Mouse (Mus musculus): Measurements from ENCODE around the gene Majin.
A peak's percentile ranks its signal among the peaks of the same experiment; 100 is the strongest.

The Majin gene

DNA sequence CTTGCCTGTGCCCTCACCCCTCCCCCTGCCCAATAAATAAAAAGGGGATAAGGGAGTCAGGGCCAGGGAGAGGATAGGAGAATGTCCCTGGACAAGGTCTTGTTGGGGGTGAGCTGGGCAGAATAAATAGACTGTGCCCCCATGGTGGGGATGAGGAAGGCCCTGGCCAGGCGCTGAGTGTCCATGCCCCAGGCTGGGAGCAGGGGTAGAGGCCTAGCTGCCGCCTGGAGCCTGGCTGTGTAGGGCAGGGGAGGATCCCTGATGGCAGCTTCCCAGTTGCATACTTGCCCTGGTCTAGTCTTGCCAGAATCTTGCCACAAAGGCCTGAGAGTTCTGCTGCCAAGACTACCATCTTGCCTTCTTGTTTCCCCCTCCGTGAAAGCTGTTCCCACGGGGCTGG, 43.7 kb downstream of the Majin start:
- DNase-seq (ENCODE audit: low spot score), result no peak

DNA sequence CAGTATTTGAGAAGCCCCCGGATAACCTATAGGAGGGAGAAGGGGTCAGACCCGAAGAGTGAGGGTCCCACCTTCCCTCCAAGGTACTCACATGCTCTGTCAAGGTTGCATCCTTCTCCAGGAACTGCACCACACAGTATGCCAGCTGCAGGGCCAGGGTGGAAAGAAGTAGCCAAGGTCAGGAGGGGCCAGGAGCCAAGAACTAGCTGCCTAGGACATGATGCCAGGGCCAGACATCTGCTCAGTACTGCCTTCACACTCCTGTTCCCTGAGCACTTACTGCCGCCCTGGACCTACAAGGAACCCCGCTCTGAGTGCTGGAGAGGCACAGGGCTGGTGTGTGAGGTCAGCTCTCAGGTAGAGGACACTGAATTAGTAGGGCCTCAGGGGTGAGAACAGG, 46.2 kb downstream of the Majin start:
- DNase-seq (ENCODE audit: low spot score), result peak; percentile 79

DNA sequence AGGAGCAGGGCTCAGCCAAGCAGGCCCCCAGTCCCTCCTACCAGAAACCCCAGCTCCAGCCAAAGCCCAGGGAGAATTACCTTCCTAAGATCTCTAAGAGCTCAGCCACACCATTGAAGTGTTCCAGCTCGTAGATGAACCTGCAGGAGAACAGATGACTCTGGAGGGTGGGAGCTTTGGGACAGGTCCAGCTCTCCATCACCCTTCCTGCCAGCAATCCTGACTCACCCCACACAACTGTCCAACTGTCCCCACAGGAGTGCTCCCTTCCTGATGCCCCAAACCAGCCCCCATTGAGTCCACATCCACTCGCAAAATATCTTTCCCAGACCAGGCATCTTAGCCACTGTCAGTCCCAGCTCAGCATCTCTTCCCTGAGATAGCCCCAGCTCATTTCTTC, 46.8 kb downstream of the Majin start:
- DNase-seq (ENCODE audit: low spot score), result no peak

DNA sequence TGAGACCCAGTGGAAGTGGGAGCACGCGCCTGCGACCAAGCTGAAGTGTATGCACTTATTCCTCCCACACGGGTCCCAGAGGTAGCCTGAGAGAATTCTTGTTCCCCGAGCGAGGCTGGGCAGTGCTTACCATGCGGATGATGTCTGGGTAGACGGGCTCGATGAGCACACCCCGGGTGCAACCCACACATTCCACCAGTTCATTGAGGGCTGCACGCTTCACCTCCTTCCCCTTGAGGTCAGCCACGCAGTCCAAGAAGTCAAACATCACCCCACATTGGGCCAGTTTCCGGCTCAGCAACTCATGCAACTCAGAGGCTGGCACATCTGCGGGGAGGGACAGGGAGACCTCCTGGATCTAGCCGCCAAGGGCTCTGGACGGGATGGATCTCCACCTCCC, 49.5 kb downstream of the Majin start:
- no peak for DNase-seq (ENCODE audit: low spot score)

DNA sequence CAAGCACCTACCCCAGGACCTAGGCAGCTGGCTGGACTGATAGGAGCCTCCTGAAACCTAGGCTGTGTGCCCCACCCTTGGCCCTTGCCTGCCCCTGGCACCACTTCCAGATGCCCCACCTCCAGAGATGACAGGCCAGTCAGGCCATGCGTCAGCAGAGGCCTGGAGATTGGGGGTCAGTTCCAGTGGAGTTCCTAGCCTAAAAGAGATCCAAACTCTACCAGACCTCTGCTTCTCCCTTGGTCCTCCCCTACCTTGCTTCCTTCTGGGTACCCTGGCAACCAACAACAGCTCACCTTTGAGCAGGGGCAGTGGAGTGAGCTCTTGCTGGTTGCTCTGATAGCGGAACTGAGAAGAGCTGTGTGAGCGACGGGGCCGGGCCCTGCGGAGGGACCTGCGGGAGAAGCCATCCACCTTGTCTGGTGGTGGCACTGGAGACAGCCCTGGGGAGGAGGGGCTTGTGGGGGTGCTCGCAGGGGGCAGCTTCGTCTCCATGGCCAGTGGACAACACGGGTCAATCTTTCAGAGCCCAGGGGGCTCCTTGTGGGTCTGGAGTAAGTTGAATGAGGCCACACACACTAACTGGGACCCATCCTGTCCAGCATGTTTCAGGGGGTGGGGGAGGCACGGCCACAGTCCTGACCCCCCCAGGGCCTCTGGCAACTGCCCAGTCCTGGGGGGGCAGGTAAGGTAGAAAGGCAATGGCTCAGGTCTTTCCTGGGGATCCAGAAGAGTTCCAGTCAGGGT, 50.3 kb downstream of the Majin start:
- no peak for DNase-seq (ENCODE audit: low spot score)

DNA sequence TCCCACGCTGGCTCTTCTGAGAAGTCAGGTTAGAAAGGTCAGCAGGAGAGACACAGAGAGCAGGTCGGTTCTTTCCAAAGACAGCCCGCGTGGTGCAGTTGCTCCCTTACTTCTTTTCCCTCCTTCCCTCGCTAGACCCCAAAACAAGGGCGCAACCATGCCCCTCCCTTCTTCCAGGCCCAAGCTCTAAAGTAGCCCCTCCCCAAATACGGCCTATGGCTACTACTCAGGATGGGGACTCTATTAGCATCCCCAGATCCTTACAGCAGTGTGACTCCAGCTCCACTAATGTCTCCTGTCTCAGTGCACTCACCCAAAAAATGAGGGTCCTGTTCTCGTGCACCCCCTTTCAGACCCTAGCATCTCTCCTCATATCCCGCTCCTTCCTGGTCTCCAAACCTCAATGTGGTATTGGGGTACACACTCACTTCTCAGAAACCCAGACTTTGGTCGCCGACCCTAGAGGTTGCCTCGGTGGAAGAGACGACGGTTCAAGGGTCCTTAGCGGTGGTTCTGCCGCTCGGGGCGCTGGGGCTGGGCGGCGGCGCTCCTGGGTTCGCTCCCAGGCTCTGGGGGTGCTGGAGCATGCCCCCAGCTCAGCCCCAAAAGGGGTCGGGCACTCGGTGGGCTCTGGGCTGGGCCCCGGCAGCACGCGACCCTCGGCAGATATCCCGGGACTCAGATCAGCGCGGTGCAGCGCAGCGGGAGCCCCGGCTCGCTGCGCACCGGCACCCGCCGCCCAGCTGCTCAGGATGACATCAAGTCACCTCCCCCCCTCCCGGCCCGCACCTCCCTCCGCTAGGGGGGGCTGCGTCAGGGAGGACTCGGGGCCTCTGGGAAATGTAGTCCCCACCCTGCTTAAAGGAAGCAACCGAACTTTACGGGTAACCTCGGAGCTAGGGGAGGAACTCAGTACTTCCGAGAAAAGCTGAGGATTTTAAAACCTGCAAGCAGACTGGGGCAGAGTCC, 51.2 kb downstream of the Majin start, which contains the start of gene Ppp2r5b:
Ppp2r5b (minus strand) TSS at position 789 of the 969 bp plus-strand sequence.
- peak; percentile 93 for DNase-seq (ENCODE audit: low spot score)

DNA sequence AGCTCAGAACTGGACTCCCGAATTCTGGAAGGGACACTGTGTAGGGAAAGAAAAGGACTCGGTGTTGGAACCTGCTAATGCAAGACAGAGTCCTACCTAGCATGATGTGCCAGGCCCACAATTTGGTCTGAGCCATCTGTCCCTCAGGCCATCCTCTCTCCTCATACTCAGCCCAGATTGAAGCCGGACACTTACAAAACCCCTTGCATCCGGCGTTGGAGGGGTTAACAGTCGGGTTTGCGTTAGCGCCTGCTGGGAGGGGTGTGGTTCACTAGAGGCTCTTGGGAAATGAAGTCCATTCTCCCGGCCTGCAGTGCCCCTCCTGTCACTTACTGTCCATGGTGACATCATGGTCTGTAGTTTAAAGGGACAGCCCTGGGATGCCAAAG, 51.9 kb downstream of the Majin start:
- peak; percentile 86 for DNase-seq (ENCODE audit: low spot score)

DNA sequence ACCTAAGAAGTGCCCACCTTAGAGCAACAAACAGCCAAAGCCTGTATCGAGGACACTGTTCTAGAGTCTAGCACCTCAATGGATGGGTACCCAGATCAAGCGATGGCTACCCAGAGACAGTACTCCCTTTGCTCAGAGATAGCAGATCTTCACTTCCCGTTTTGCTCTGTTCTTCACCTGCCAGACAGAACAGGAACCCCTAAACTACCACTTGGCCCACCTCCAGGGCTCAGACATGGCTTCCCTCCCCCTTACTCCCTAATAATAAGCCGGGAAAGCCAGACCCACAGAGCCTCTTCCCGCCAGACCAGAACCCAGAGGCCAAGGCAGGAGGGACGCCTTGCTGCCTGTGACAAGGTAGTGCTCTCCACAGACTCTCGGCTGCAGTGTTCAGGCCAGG, 52.7 kb downstream of the Majin start:
- no peak for DNase-seq (ENCODE audit: low spot score)

DNA sequence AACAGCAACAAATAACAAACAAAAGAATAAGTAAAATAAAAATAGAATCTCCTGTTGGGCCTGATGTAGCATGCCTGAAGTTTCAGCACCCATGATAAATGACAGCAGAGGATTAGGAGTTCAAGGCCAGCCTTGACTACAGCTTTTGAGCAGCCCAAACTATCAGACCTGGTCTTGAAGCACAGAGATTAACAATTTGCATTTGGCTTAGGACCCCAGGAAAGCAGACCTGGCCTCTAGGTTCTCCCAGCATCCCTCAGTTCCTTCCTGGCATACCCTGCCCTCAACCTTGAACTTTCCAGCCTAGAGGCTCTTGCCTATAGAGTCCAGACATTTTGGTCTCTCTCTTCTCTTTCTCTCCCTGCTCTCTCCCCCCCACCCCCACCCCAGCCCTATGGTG, 54.6 kb downstream of the Majin start:
- no peak for DNase-seq (ENCODE audit: low spot score)

DNA sequence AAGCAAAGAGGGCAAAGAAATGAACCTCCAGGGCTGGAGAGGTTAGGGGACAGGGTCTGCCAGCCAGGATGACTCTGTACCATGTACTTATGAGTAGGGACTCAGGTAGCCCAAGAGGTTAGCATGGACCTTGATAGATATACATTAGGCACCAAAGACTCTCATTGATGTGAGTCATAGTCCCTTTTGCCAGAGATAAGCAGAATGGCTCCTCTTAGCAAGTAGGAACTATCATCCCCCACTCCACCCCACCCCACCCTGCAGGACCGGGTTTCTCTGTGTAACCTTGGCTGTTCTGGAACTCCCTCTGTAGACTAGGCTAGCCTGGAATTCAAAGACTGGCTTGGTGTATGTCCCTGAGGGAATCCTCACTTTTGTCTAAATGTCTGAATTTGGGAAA, 55.9 kb downstream of the Majin start:
- no peak for DNase-seq (ENCODE audit: low spot score)

DNA sequence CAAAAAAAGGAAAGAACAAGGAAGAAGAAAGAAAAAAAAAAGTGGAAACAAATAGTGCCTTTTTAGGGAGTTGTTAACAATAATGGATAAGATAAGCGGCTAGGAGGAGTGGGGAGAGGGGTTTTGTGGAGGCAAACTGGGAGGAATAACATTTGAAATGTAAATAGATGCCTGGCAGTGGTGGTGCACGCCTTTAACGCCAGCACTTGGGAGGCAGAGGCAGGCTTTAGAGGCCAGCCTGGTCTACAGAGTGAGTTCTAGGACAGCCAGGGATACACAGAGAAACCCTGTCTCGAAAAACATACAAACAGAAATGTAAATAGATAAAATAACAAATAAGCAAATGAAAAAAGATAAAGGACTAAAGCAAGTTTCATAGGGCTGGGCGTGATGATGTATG, 56.5 kb downstream of the Majin start:
- no peak for DNase-seq (ENCODE audit: low spot score)

DNA sequence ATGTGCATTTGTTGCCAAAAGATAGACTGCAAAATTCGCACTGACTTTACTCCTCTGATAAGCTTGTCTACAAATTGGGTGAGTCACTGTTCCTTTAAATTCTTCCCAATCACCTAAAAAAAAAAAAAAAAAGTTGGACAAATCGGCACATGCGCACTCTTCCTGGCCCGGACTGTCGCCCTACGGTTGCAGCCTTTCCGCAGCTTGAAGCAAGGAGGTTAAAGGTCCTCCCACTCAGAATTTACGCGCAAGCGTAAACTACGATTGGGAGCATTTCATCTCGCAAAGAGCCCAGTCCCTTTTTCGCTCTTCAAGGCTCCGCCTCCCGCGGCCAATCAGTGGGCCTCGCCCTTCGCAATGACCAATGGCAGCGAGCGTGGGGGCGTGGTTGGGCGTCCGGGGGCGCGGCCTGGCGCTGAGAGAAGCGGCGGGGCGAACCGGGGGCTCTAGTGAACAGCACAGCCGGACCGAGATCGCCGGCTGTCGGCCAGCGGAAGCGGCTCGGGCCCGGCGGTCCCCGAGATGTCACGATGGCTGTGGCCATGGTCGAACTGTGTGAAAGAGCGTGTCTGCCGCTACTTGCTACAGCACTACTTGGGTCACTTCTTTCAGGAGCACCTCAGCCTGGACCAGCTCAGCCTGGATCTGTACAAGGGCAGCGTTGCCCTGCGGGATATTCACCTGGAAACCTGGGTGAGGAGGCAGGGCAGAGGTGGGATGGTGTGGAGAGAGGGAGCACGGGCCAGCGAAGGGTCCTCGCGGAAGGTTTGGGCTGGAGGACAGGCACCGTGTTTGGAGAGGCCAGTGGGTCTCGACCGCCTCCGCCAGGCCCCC, 57.3 kb downstream of the Majin start, which contains the start of gene Atg2a:
Atg2a (plus strand) TSS at position 395 of the 834 bp plus-strand sequence.
- DNase-seq (ENCODE audit: low spot score), result peak; percentile 99

DNA sequence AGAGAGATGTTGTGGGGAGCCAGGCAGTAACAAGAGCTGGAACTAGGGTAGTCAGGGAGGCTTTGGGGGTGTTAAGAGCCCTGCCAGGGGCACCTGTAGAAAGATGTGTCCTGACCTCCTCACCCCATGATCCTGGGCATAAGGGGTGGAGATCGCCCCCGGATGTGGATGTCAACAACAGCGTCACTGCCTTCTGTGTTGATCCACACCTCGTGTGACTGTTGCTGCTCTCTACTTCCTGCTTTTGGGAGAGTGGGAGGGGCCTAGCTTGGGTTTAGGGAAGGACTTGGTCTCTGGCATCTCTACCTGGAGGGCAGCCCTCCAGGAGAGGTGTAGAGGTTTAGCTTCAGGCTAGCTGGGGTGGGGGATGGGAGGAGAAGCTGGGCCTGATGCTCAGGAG, 58.1 kb downstream of the Majin start:
- DNase-seq (ENCODE audit: low spot score), result no peak

DNA sequence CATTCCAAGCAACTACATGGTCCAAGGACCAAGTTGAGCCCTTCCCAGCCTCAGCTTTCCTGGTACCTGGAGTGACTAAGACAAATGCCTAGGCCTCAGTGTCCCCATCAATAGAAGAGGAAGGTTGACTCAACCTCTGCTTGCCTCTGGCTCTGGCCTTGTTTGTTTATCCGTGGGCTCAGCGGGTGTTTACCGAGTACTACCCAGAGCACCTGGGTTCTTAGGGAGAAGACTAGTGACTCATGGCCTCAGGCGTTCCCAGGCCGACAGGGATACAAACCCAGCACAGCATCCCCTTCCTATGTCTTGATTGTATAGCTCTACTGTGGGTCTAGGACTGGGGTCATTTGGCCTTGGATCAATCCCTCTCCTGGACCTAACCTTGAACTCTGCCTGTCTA, 59.0 kb downstream of the Majin start:
- no peak for DNase-seq (ENCODE audit: low spot score)

DNA sequence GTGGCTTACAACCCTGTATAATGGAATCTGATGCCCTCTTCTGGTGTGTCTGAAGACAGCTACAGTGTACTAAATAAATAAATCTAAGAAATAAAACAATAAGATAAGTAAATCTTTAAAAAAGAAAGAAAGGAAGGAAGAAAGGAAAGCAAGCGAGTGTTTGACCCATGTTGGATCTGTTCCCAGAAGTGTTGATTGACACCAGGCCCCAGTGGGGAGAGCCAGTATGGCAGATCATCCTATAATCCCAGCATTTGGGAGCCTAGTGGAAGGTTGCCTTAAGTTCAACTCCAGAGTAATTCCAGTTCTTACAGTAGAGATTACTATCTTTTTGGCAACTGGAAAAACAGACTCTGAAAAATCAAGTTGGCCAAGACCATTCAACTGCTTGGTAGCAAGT, 61.6 kb downstream of the Majin start:
- DNase-seq (ENCODE audit: low spot score), result no peak

DNA sequence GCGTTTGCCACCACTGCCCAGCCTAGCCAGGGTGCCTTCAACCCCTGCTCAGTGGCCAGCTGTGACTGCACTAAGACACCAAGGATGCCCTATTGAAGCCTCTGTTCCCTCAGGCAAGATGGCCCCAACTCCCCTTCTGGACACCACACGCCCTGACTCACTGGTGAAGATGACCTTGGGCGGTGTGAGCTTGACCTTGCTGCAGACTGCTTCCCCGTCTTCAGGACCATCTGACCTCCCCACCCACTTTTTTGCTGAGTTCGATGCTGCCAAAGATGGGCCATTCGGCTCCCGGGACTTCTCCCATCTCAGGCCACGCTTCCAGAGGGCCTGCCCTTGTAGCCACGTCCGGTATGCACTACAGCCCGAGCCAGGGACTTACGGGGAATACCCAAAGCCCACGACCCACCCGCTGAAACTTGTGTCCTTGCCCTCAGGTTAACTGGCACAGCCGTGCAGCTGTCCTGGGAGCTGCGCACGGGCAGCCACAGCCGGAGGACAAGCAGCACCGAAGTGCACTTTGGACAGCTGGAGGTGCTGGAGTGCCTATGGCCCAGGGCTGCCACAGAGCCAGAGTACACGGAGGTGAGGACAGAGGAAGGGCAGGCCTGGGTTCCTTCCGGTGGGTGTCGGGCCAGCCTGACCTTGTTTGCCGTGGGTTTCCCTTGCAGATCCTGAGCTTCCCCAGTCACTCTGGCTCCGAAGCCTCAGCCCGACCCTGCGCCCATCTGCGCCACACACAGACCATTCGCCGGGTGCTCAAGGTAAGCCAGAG, 63.5 kb downstream of the Majin start:
- no peak for DNase-seq (ENCODE audit: low spot score)

DNA sequence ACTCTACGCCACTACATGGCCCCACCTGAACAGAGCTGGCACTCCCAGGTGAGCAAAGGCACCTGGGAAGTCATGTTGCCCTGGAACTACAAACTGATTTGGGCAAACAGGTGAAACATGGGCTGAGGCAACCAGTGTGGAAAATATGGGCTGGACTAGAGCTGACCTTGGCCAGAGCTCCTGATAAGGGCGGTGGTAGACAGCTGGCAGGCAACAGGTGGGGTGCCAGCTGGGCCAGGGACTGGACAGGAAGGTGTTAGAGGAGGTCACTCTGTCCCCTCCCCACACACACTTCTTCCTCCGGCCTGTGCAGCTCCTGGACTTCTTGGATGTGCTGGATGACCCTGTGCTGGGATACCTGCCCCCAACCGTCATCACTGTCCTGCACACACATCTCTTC, 68.8 kb downstream of the Majin start:
- DNase-seq (ENCODE audit: low spot score), result no peak

DNA sequence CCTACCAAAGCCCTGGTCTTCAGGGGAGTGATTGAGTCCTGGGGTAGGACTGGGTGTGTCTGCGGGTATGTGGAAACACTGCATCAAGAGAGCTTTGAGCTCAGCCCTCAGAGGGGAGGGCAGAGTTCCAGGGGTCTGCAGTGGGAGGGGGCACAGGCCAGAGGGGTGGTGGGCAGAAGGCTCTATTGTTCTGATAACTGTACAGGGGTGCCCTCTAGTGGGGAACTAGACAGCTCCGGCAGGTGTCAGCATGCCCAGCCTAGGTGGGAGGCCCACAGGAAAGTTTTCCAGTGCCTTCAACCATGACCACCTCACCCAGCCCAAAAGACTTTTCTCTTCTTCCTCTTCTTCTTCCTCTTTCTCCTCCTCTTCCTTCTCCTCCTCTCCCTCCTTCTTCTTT, 76.2 kb downstream of the Majin start:
- DNase-seq (ENCODE audit: low spot score), result no peak

DNA sequence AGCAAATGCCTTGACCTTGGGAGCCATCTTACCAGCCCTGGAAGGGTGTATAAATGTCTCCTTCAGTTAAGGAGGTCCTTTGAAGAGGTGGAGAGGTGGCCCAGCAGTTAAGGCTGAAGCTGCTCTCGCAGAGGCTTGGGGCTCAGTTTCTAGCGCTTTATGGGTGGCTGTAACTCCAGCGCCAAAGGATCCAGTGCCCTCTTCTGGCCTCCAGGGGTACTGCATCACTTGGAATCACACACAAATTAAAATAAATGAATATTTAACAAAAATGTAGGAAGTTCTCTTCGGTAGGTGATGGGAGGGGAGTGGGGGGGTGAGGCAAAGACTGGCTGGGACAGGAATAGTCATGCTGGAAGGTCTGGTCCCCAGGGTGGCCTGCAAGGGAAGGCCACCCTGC, 76.8 kb downstream of the Majin start:
- no peak for DNase-seq (ENCODE audit: low spot score)

DNA sequence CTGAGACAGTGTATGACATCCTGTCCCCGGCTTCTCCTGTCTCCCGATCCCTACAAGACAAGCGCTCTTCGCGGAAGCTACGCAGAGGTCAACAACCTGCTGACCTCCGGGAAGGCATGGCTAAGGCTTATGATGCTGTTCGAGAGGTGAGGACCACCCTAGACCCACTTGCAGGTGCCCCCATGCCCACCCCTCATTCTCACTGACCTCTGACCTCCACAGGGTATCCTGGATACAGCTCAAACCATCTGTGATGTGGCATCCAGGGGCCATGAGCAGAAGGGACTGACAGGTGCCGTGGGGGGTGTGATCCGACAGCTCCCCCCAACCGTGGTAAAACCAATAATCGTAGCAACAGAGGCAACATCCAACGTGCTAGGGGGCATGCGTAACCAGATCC, 77.2 kb downstream of the Majin start:
- DNase-seq (ENCODE audit: low spot score), result no peak

DNA sequence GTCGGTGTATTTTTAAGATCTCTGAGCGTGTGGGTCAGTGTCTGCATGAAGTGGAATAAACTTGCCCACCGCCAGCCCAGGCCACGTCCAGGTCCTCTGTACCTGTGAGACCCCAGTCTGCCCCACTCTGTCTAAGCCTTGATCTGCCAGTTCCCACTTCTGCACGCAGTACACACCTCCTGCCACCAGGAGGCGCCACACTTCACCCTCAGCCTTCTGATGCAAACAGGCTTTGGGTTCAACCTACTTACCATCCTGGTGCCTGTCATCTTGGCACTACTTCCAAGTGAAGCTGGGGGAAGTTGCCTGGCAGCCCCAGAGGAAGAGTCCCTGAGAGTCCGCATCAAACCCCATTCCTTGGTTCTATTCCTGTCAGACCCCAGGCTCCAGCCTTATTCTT, 78.0 kb downstream of the Majin start:
- no peak for DNase-seq (ENCODE audit: low spot score)
